Mouse (Mus musculus) cerebellum, postnatal 4 days (tissue): ENCODE measurements around the gene Elmo2.

Experiments used
- DNase-seq, 2 experiments: peaks; one replicate each; pipeline ENCODE4 v3.0.0; 2022; ENCODE audit warnings: low spot score in 2 of 2, mixed read lengths in 1 of 2

Gene Elmo2

GRCm38 (mm10) chr2:165296571-165296970 lies 29.7 kb downstream of the Elmo2 start:
- DNase-seq, result no peak

GRCm38 (mm10) chr2:165288315-165289031 lies 37.8 kb downstream of the Elmo2 start:
- peak; percentile 47 to 88 for DNase-seq

GRCm38 (mm10) chr2:165287202-165287984 lies 38.9 kb downstream of the Elmo2 start, which contains the start of gene Slc35c2:
Gene Slc35c2, minus strand, starts transcription at chr2:165287869.
- DNase-seq, result peak; percentile 78 to 95

- no peak for DNase-seq
These were observed 39.7 kb downstream of the Elmo2 start for GRCm38 (mm10) chr2:165286361-165287201.

- DNase-seq, result no peak
These were observed 40.7 kb downstream of the Elmo2 start for GRCm38 (mm10) chr2:165285621-165286020.

- no peak for DNase-seq
These were observed 41.2 kb downstream of the Elmo2 start for GRCm38 (mm10) chr2:165285034-165285433.

- no peak for DNase-seq
These were observed 41.9 kb downstream of the Elmo2 start for GRCm38 (mm10) chr2:165284377-165284776.

- no peak for DNase-seq
These were observed 42.6 kb downstream of the Elmo2 start for GRCm38 (mm10) chr2:165283644-165284043.

- DNase-seq, result peak in 1 of 2 experiments; percentile 49
These were observed 44.4 kb downstream of the Elmo2 start for GRCm38 (mm10) chr2:165281779-165282311.

GRCm38 (mm10) chr2:165279351-165279750 lies 46.9 kb downstream of the Elmo2 start:
- DNase-seq, result no peak

- DNase-seq, result no peak
These were observed 49.0 kb downstream of the Elmo2 start for GRCm38 (mm10) chr2:165277188-165277740.

GRCm38 (mm10) chr2:165275824-165276223 lies 50.5 kb downstream of the Elmo2 start:
- DNase-seq, result peak; percentile 71 to 87

- DNase-seq, result peak in 1 of 2 experiments; percentile 53
These were observed 51.1 kb downstream of the Elmo2 start for GRCm38 (mm10) chr2:165275124-165275640.

- DNase-seq, result peak in 1 of 2 experiments; percentile 60
These were observed 52.7 kb downstream of the Elmo2 start for GRCm38 (mm10) chr2:165273589-165273988.

- no peak for DNase-seq
These were observed 55.0 kb downstream of the Elmo2 start for GRCm38 (mm10) chr2:165271326-165271725.

GRCm38 (mm10) chr2:165270858-165271257 lies 55.4 kb downstream of the Elmo2 start:
- DNase-seq, result no peak

GRCm38 (mm10) chr2:165266739-165267138 lies 59.5 kb downstream of the Elmo2 start:
- DNase-seq, result no peak

GRCm38 (mm10) chr2:165263861-165264260 lies 62.4 kb downstream of the Elmo2 start:
- peak in 1 of 2 experiments; percentile 47 for DNase-seq

GRCm38 (mm10) chr2:165262274-165262990 lies 63.8 kb downstream of the Elmo2 start:
- no peak for DNase-seq

- DNase-seq, result no peak
These were observed 66.4 kb downstream of the Elmo2 start for GRCm38 (mm10) chr2:165259859-165260258.
